Mouse (Mus musculus): ENCODE data around the gene Klc2. TPM values are rescaled to one million over a fixed set of nuclear protein-coding genes. Genes with fewer than 3 reads are reported as not detected.

The Klc2 gene
- polyA plus RNA-seq, 1 experiment from 2014 or later = 7.3 TPM

- no peak overlapping the region; the same call in 1 of the 2 replicates for H3K9ac ChIP-seq (ENCODE audit: low read depth, low read length)
- H3K9me3 ChIP-seq (ENCODE audit: control insufficient read depth, low read length) = no peaks in the 10 kb centered on the region
- H3K4me1 ChIP-seq (replicated peaks; ENCODE audit: control insufficient read depth, insufficient read depth, low read length) = peaks cover 22% of the 10 kb centered on the region
- 72% methylated on average over 19 of the region's 19 CpGs for WGBS
- H3K27me3 ChIP-seq (replicated peaks; ENCODE audit: control insufficient read depth, insufficient read depth, low read length) = no peaks in the 10 kb centered on the region
- ATAC-seq (replicated peaks; ENCODE audit: low FRiP score) = no peak
- no peak overlapping the region for H3K4me3 ChIP-seq (ENCODE audit: low read depth, low read length)
- H3K36me3 ChIP-seq (ENCODE audit: control insufficient read depth, insufficient read depth, low read length) = peaks cover 6% of the 10 kb centered on the region
- H3K4me2 ChIP-seq = no peak overlapping the region
- no peak overlapping the region for H3K27ac ChIP-seq (ENCODE audit: low read depth, low read length)
- DNase-seq (ENCODE audit: low spot score) = no peak
Observed at GRCm38 (mm10) chr19:5109659-5110453, 8.5 kb downstream of the Klc2 start.

GRCm38 (mm10) chr19:5108702-5109101 is 9.7 kb downstream of the Klc2 start:
- H3K27ac ChIP-seq (ENCODE audit: low read depth, low read length) = peak overlapping the region; percentile 54

GRCm38 (mm10) chr19:5108271-5108575 is 10.1 kb downstream of the Klc2 start:
- no peak overlapping the region for H3K4me3 ChIP-seq (ENCODE audit: low read depth, low read length)
- H3K36me3 ChIP-seq (ENCODE audit: control insufficient read depth, insufficient read depth, low read length) = peaks cover 20% of the 10 kb centered on the region
- H3K27me3 ChIP-seq (replicated peaks; ENCODE audit: control insufficient read depth, insufficient read depth, low read length) = no peaks in the 10 kb centered on the region
- H3K4me2 ChIP-seq = no peak overlapping the region; the same call in 1 of the 2 replicates
- no peaks in the 10 kb centered on the region for H3K9me3 ChIP-seq (ENCODE audit: control insufficient read depth, low read length)
- no peak for ATAC-seq (replicated peaks; ENCODE audit: low FRiP score)
- H3K9ac ChIP-seq (ENCODE audit: low read depth, low read length) = no peak overlapping the region
- 25% methylated on average over 5 of the region's 5 CpGs for WGBS
- H3K27ac ChIP-seq (ENCODE audit: low read depth, low read length) = peak overlapping the region; percentile 54; the same call in 1 of the 2 replicates
- peak; percentile 53 for DNase-seq (ENCODE audit: low spot score)
- peaks cover 23% of the 10 kb centered on the region for H3K4me1 ChIP-seq (replicated peaks; ENCODE audit: control insufficient read depth, insufficient read depth, low read length)

More at GRCm38 (mm10) chr19:5108702-5109101, 9.7 kb downstream of the Klc2 start:
- Histone ChIP-seq H3K4me2 (peak overlapping the region; percentile 36; the same call in 1 of the 2 replicates), H3K36me3 (ENCODE audit: control insufficient read depth, insufficient read depth, low read length) (peaks cover 17% of the 10 kb centered on the region), H3K4me3 (ENCODE audit: low read depth, low read length) (no peak overlapping the region), H3K4me1 (replicated peaks; ENCODE audit: control insufficient read depth, insufficient read depth, low read length) (peaks cover 23% of the 10 kb centered on the region), H3K9ac (ENCODE audit: low read depth, low read length) (no peak overlapping the region; the same call in 1 of the 2 replicates), H3K9me3 (ENCODE audit: control insufficient read depth, low read length) (no peaks in the 10 kb centered on the region), H3K27me3 (replicated peaks; ENCODE audit: control insufficient read depth, insufficient read depth, low read length) (no peaks in the 10 kb centered on the region)
- ATAC-seq (replicated peaks; ENCODE audit: low FRiP score) (no peak), DNase-seq (ENCODE audit: low spot score) (no peak)
- 41% methylated on average over 4 of the region's 4 CpGs for WGBS

- DNase-seq (ENCODE audit: low spot score) (no peak), ATAC-seq (replicated peaks; ENCODE audit: low FRiP score) (no peak)
- Histone ChIP-seq H3K27ac (ENCODE audit: low read depth, low read length) (no peak overlapping the region; the same call in 1 of the 2 replicates), H3K4me1 (replicated peaks; ENCODE audit: control insufficient read depth, insufficient read depth, low read length) (peaks cover 23% of the 10 kb centered on the region), H3K27me3 (replicated peaks; ENCODE audit: control insufficient read depth, insufficient read depth, low read length) (no peaks in the 10 kb centered on the region), H3K4me3 (ENCODE audit: low read depth, low read length) (peak overlapping the region; percentile 87), H3K4me2 (peak overlapping the region; percentile 78), H3K9me3 (ENCODE audit: control insufficient read depth, low read length) (no peaks in the 10 kb centered on the region), H3K9ac (ENCODE audit: low read depth, low read length) (no peak overlapping the region), H3K36me3 (ENCODE audit: control insufficient read depth, insufficient read depth, low read length) (peaks cover 22% of the 10 kb centered on the region)
- 72% methylated on average over 18 of the region's 18 CpGs for WGBS
Observed at GRCm38 (mm10) chr19:5107556-5108270, 10.6 kb downstream of the Klc2 start.

GRCm38 (mm10) chr19:5106731-5107191 is 11.6 kb downstream of the Klc2 start, which contains the start of gene Rab1b:
Rab1b (minus strand) TSS chr19:5107072.
- under 1% methylated on average over 46 of the region's 46 CpGs for WGBS

GRCm38 (mm10) chr19:5106074-5106473 is 12.3 kb downstream of the Klc2 start:
- Histone ChIP-seq H3K4me1 (replicated peaks; ENCODE audit: control insufficient read depth, insufficient read depth, low read length) (peaks cover 23% of the 10 kb centered on the region), H3K4me3 (ENCODE audit: low read depth, low read length) (peak overlapping the region; percentile 87), H3K4me2 (peak overlapping the region; percentile 78), H3K9ac (ENCODE audit: low read depth, low read length) (peak overlapping the region; percentile 89), H3K9me3 (ENCODE audit: control insufficient read depth, low read length) (no peaks in the 10 kb centered on the region), H3K27me3 (replicated peaks; ENCODE audit: control insufficient read depth, insufficient read depth, low read length) (no peaks in the 10 kb centered on the region), H3K36me3 (ENCODE audit: control insufficient read depth, insufficient read depth, low read length) (peaks cover 32% of the 10 kb centered on the region), H3K27ac (ENCODE audit: low read depth, low read length) (peak overlapping the region; percentile 90)
- 8% methylated on average over 9 of the region's 9 CpGs for WGBS
- ATAC-seq (replicated peaks; ENCODE audit: low FRiP score) = no peak
- DNase-seq (ENCODE audit: low spot score) = peak; percentile 31

More at GRCm38 (mm10) chr19:5106731-5107191, 11.6 kb downstream of the Klc2 start, which contains the start of gene Rab1b:
- H3K36me3 ChIP-seq (ENCODE audit: control insufficient read depth, insufficient read depth, low read length) = peaks cover 28% of the 10 kb centered on the region
- peak within 1 kb of the TSS; percentile 78 for H3K4me2 ChIP-seq
- H3K4me3 ChIP-seq (ENCODE audit: low read depth, low read length) = peak within 1 kb of the TSS; percentile 87
- H3K9me3 ChIP-seq (ENCODE audit: control insufficient read depth, low read length) = no peaks in the 10 kb centered on the region
- peak within 1 kb of the TSS; percentile 89 for H3K9ac ChIP-seq (ENCODE audit: low read depth, low read length)
- no peaks in the 10 kb centered on the region for H3K27me3 ChIP-seq (replicated peaks; ENCODE audit: control insufficient read depth, insufficient read depth, low read length)
- DNase-seq (ENCODE audit: low spot score) = peak; percentile 95
- H3K4me1 ChIP-seq (replicated peaks; ENCODE audit: control insufficient read depth, insufficient read depth, low read length) = peaks cover 23% of the 10 kb centered on the region
- peak within 1 kb of the TSS; percentile 90 for H3K27ac ChIP-seq (ENCODE audit: low read depth, low read length)
- peak; percentile 91 for ATAC-seq (replicated peaks; ENCODE audit: low FRiP score)

GRCm38 (mm10) chr19:5098363-5099143 is 19.8 kb downstream of the Klc2 start, which contains the start of gene Cnih2:
Cnih2 (minus strand) TSS chr19:5098521.
- peak; percentile 71 for ATAC-seq (replicated peaks; ENCODE audit: low FRiP score)
- Histone ChIP-seq H3K9ac (ENCODE audit: low read depth, low read length) (peak within 1 kb of the TSS; percentile 63), H3K36me3 (ENCODE audit: control insufficient read depth, insufficient read depth, low read length) (peaks cover 19% of the 10 kb centered on the region), H3K4me1 (replicated peaks; ENCODE audit: control insufficient read depth, insufficient read depth, low read length) (peaks cover 38% of the 10 kb centered on the region), H3K27me3 (replicated peaks; ENCODE audit: control insufficient read depth, insufficient read depth, low read length) (peaks cover 2% of the 10 kb centered on the region; the same call in 1 of the 2 replicates), H3K4me2 (peak within 1 kb of the TSS; percentile 90), H3K27ac (ENCODE audit: low read depth, low read length) (0 out of 2 replicates have a peak within 1 kb of the TSS, but pooled peaks have one; percentile 29), H3K9me3 (ENCODE audit: control insufficient read depth, low read length) (no peaks in the 10 kb centered on the region), H3K4me3 (ENCODE audit: low read depth, low read length) (peak within 1 kb of the TSS; percentile 45)
- 6% methylated on average over 43 of the region's 48 CpGs for WGBS
- peak; percentile 74 for DNase-seq (ENCODE audit: low spot score)

Measured in liver, embryonic 11.5 days (tissue).